Mouse (Mus musculus) heart, postnatal 10 days (tissue): ENCODE measurements around the gene Cd33. TPM values are rescaled to one million over a fixed set of nuclear protein-coding genes. Genes with fewer than 3 reads are reported as not detected.

Source experiments
- DNase-seq, 2 experiments: peaks; one replicate each; pipeline ENCODE4 v3.0.0; 2021
- intact Hi-C: fragments of 180-260 bp; cut with DNase I; formaldehyde crosslinking; loops from one replicate; pipeline ENCODE4 v1.15.1; 2025
- total RNA-seq, 2 experiments: library from RNA; stranded (reverse); gene quantifications; 2 replicates each; pipeline ENCODE4 v1.2.3; 2021

Cd33 gene
- total RNA-seq, 2 experiments from 2014 or later, result 2.2 to 2.3 TPM

GRCm38 (mm10) chr7:43522776-43523175 lies 21.5 kb downstream of the Cd33 start:
- intact Hi-C loops, result no loop called here

GRCm38 (mm10) chr7:43518341-43518740 lies 25.9 kb downstream of the Cd33 start:
- intact Hi-C loops, result no loop called here
- DNase-seq, result no peak

More at GRCm38 (mm10) chr7:43522776-43523175, 21.5 kb downstream of the Cd33 start:
- no peak for DNase-seq

- no peak for DNase-seq
- intact Hi-C loops, result no loop called here
Observed at GRCm38 (mm10) chr7:43515076-43515475, 29.2 kb downstream of the Cd33 start.

GRCm38 (mm10) chr7:43512519-43512918 lies 31.7 kb downstream of the Cd33 start:
- DNase-seq, result no peak
- intact Hi-C loops, result no loop called here

- no peak for DNase-seq
- intact Hi-C loops, result no loop called here
Observed at GRCm38 (mm10) chr7:43511707-43512478, 32.3 kb downstream of the Cd33 start.

- DNase-seq, result peak; percentile 10 to 41
- intact Hi-C loops, result no loop called here
Observed at GRCm38 (mm10) chr7:43495343-43496021, 48.7 kb downstream of the Cd33 start.

GRCm38 (mm10) chr7:43490861-43491260 lies 53.4 kb downstream of the Cd33 start:
- DNase-seq, result no peak
- intact Hi-C loops, result no loop called here

GRCm38 (mm10) chr7:43490182-43490584 lies 54.0 kb downstream of the Cd33 start:
- intact Hi-C loops, result no loop called here
- peak; percentile 21 for DNase-seq

- intact Hi-C loops, result no loop called here
- DNase-seq, result no peak
Observed at GRCm38 (mm10) chr7:43489631-43490125, 54.5 kb downstream of the Cd33 start, which contains the start of gene Iglon5. TSS of gene Iglon5 (minus strand) at chr7:43490075.

- DNase-seq, result no peak
- intact Hi-C loops, result no loop called here
Observed at GRCm38 (mm10) chr7:43488646-43489045, 55.6 kb downstream of the Cd33 start.

GRCm38 (mm10) chr7:43483236-43483635 lies 61.0 kb downstream of the Cd33 start:
- peak; percentile 25 to 34 for DNase-seq
- intact Hi-C loops, result no loop called here

- peak; percentile 17 to 43 for DNase-seq
- intact Hi-C loops, result no loop called here
Observed at GRCm38 (mm10) chr7:43482090-43482716, 62.0 kb downstream of the Cd33 start.

GRCm38 (mm10) chr7:43481191-43481590 lies 63.0 kb downstream of the Cd33 start:
- DNase-seq, result no peak
- intact Hi-C loops, result no loop called here

- intact Hi-C loops, result no loop called here
- DNase-seq, result no peak
Observed at GRCm38 (mm10) chr7:43476376-43476775, 67.9 kb downstream of the Cd33 start.

- intact Hi-C loops, result no loop called here
- no peak for DNase-seq
Observed at GRCm38 (mm10) chr7:43475706-43476105, 68.5 kb downstream of the Cd33 start.

Other genes starting within 250 kb of the Cd33 start
- gene Zfp715, start 231.1 kb downstream of the Cd33 start, total RNA-seq, result 10 to 100 TPM; 16.7 to 20.1 TPM
- gene Siglecf, start 193.1 kb downstream of the Cd33 start, total RNA-seq, result not detected
- gene Siglecg, start 136.2 kb downstream of the Cd33 start, total RNA-seq, result under 1 TPM; 0.14 to 0.20 TPM
- gene Lim2, start 116.8 kb downstream of the Cd33 start, total RNA-seq, result not detected
- not detected for gene Nkg7, start 107.4 kb downstream of the Cd33 start, total RNA-seq
- not detected for gene Cldnd2, start 103.6 kb downstream of the Cd33 start, total RNA-seq
- 1,000 to 10,000 TPM; 1,079 to 1,148 TPM for gene Etfb, start 100.3 kb downstream of the Cd33 start, total RNA-seq
- 1 to 10 TPM; 1.7 to 2.1 TPM for gene Gm45233, start 100.3 kb downstream of the Cd33 start, total RNA-seq
- gene Vsig10l, start 81.3 kb downstream of the Cd33 start, total RNA-seq, result 1 to 10 TPM; 4.4 to 5.0 TPM
- gene Iglon5, start 54.4 kb downstream of the Cd33 start, total RNA-seq, result under 1 TPM; 0.37 to 0.89 TPM
- gene 4931406B18Rik, start 38.5 kb downstream of the Cd33 start, total RNA-seq, result not detected
- 1 to 10 TPM in 1 of 2 experiments, under 1 TPM in 1; 0.81 to 1.5 TPM for gene Zfp658, start 17.8 kb upstream of the Cd33 start, total RNA-seq
- 1 to 10 TPM; 9.2 to 9.5 TPM for gene Zfp719, start 35.2 kb upstream of the Cd33 start, total RNA-seq
- gene Zfp819, start 62.7 kb upstream of the Cd33 start, total RNA-seq, result not detected
- gene Ceacam18, start 90.3 kb upstream of the Cd33 start, total RNA-seq, result not detected
- gene Siglece, start 115.7 kb upstream of the Cd33 start, total RNA-seq, result under 1 TPM; 0.81 to 0.94 TPM
- 1 to 10 TPM; 4.8 to 5.4 TPM for gene Ctu1, start 127.6 kb upstream of the Cd33 start, total RNA-seq
- not detected for gene Klk14, start 146.0 kb upstream of the Cd33 start, total RNA-seq
- not detected for gene Klk13, start 168.1 kb upstream of the Cd33 start, total RNA-seq
- gene Klk12, start 224.5 kb upstream of the Cd33 start, total RNA-seq, result not detected
- not detected for gene Klk11, start 230.2 kb upstream of the Cd33 start, total RNA-seq
- not detected for gene Klk10, start 236.6 kb upstream of the Cd33 start, total RNA-seq
- gene Klk9, start 247.5 kb upstream of the Cd33 start, total RNA-seq, result not detected